Comparison of ENCODE assay signal across 20 mouse cellular contexts in the genomic region with DNA sequence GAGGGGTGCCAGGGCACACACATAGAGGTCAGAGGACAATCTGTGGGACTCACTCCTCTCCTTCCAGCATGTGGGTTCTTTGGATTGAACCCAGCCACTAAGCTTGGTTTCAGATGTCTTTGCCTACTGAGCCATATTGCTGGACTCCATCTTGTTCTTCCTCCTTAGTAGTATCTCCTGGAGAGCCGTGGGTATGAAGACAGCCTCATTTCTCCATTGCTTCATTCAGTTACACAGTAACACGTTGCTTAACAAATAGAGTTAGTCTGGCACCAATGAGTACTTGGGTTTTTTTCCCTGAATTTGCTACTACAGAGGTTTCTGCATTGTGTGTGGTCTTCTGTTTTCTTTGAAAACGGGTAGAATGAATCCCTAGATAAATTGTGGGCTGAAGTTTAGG.
"Had no signal": no experiment of that assay in that cellular context is flagged by ENCODE, and none has a peak within 500 bp of the region (broad histone marks: within the 10 kb centered on the region; RNA-seq: fewer than 3 reads in every experiment).

No protein-coding gene starts in this region.

- H3K4me2 ChIP-seq: liver, embryonic 15.5 days; lung, embryonic 14.5 days; midbrain, embryonic 12.5 days; neural tube, embryonic 13.5 days; neural tube, embryonic 15.5 days had no signal

- H3K9ac ChIP-seq: liver, embryonic 15.5 days; lung, embryonic 14.5 days; midbrain, embryonic 12.5 days; neural tube, embryonic 13.5 days; neural tube, embryonic 15.5 days had no signal

- H3K27ac ChIP-seq: liver, embryonic 15.5 days; midbrain, embryonic 10.5 days; midbrain, embryonic 12.5 days; neural tube, embryonic 13.5 days; neural tube, embryonic 15.5 days had no signal

- H3K4me3 ChIP-seq: liver, embryonic 15.5 days; midbrain, embryonic 10.5 days; midbrain, embryonic 12.5 days; myocyte; neural tube, embryonic 13.5 days; neural tube, embryonic 15.5 days had no signal

- H3K36me3 ChIP-seq: liver, embryonic 15.5 days; midbrain, embryonic 10.5 days; midbrain, embryonic 12.5 days; neural tube, embryonic 13.5 days; neural tube, embryonic 15.5 days had no signal

- DNase-seq: lung, adult 18-20 months; lung, embryonic 14.5 days; lung, postnatal 14 days; lung, postnatal 4 days; midbrain, embryonic 14.5 days; retina, postnatal 1 day; right cerebral cortex, adult 18-20 months; right cerebral cortex, postnatal 25 days; right cerebral cortex, postnatal 4 days; spleen, adult 18-20 months; thymus, adult 18-20 months; thymus, postnatal 14 days; thymus, postnatal 36 days had no signal

- H3K4me1 ChIP-seq: midbrain, embryonic 10.5 days; midbrain, embryonic 12.5 days; neural tube, embryonic 15.5 days had no signal

- H3K27me3 ChIP-seq: liver, embryonic 15.5 days; midbrain, embryonic 12.5 days; neural tube, embryonic 13.5 days; neural tube, embryonic 15.5 days had no signal

- H3K9me3 ChIP-seq: liver, embryonic 15.5 days; midbrain, embryonic 10.5 days; midbrain, embryonic 12.5 days; neural tube, embryonic 13.5 days; neural tube, embryonic 15.5 days had no signal

- ATAC-seq: midbrain, embryonic 16.5 days had no signal
